Mouse (Mus musculus): Measurements from ENCODE around the gene Krtap29-1. TPM values are rescaled to one million over a fixed set of nuclear protein-coding genes. Genes with fewer than 3 reads are reported as not detected.

Gene Krtap29-1
- not detected for polyA plus RNA-seq (2014; fragmentation: Illumina TruSeq; extraction: RNeasy Lipid Tissue Mini Kit (QIAGEN cat#74804); ENCODE audit: low replicate concordance)

DNA sequence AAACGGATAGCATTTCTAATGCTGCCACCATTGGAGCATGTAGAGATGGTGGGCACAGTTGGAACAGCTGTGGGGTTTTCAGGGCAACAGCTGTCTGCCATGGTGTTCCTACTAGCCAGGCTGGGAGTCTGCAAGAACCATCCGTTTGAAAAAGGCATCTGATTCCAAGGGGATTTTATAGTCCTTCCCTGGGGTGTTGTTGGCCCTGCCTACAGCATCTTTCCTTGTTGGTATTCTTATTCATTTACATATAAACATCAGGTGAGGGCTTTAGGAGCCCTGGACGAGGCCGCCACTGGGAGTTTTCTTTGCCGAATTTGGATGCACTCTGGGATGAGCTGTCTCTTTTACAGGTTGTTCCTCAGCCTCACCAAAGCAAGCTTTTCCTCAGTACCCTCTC is at the start of gene Krtap29-1:
TSS of gene Krtap29-1 (minus strand) at position 101 of the 400 bp plus-strand sequence.

DNA sequence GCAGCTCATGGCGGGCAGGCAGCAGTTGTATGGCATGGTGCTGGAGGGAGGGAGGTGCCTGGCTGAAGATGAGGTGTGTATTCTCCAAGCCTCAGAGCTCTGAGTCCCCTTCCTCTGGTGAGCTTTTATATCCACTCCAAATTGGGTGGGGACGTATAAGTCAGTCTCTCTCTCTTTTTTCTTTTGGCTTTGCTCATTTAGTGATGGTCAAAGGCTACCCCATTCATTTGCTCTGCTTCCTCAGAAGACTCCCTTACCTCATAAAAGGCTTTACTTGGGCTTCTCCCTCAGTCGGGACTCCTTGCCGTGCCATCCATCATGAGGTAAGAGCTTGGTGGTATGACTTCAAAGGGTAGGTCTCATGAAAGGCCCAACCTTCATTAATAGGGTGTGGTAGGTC is 37.3 kb upstream of the Krtap29-1 start, which contains the start of gene Krt33a:
TSS of gene Krt33a (minus strand) at position 101 of the 400 bp plus-strand sequence.

DNA sequence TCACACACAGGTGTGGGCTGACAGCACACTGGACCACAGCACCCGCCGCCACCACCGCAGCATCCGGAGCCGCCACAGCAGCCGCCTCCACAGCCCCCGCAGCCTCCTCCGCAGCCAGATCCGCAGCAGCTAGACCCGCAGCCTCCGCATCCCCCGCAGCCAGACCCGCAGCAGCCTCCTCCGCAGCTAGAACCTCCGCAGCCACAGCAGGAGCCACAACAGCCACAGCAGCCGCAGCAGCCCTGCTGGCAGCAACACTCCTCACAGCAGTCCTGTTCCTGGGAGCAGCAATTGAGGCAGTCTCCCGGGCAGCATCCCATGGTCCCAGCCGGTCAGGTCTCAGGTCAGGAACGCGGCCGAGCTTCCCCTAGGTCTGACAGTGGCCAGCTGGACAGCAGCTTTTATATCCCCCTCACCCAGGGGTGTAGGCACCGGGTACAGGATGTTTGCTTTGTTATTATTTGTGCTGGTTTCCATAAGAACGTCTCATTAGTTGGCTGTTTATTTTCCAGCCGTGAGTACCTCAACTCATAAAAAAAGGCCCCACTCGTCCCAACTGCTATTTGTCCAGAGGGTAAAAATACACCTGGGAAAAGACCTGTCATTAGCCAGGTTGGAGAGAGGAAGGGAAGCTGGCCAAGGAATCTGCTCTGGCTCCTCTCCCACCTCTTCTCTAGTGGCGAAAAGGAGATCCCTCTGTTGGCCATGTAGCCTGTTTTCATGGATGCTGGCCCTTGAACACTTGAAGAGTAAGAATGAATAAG is 14.9 kb upstream of the Krtap29-1 start, which contains the start of gene Krtap17-1:
TSS of gene Krtap17-1 (minus strand) at position 375 of the 764 bp plus-strand sequence.

DNA sequence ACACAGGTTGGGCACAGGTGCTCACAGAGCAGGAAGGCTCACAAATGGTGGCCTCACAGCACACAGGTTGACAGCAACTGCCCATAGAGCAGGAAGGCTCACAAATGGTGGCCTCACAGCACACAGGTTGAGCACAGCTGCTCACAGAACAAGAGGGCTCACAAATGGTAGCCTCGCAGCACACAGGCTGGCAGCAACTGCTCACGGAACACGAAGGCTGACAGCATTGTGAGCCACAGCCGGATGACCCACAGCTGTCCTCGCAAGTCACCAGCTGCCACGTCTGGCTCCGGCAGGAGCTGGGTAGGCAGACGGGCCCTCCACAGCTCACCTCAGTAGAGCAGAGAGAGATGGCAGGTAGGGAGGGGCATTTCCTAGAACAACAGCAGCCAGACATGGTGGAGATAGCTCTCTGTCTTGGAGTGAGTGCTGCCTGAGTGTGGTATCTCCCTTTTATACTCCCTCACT is 7.4 kb upstream of the Krtap29-1 start, which contains the start of gene Krtap16-1:
TSS of gene Krtap16-1 (minus strand) at position 418 of the 468 bp plus-strand sequence.

DNA sequence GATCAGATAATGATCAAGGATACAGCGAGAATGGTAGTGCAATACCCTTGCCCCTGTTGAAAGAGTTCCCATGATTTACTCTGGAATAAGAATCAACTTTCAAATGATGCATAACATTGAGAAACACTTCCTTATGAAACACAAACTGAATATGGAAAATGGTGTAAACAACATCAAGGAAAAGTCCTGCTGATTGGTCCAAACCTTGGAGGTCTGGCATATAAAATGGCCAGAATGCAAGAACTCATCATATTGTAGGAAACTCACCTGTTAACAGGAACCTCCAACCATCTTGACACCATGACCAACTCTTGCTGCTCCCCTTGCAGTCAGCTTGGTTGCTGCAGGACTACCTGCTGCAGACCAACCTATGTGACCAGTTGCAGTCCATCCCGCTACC is 30.7 kb downstream of the Krtap29-1 start, which contains the start of gene Krtap9-5:
TSS of gene Krtap9-5 (plus strand) at position 301 of the 400 bp plus-strand sequence.

DNA sequence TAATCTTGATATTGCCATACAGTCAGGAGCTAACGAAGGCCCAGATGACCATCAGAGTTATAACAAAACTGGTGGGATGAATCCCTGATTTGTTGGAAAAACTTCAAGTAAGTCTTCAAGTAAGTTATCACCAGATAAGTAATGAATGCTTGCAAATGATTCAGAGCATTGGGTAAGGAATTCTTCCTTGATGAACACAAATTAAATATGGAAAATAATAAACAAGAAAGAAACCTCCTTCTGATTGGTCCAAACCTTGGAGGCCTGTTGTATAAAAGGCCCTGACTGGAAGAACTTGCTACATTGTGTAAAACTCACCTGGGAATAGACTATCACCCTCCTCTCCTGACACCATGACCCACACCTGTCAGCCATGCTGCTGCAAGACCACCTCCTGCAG is 42.9 kb downstream of the Krtap29-1 start, which contains the start of gene Krtap31-2:
TSS of gene Krtap31-2 (plus strand) at position 301 of the 400 bp plus-strand sequence.

Other genes starting within 250 kb of the Krtap29-1 start
- not detected for gene Gm14180, start 244.8 kb downstream of the Krtap29-1 start, polyA plus RNA-seq (2014; fragmentation: Illumina TruSeq; extraction: RNeasy Lipid Tissue Mini Kit (QIAGEN cat#74804); ENCODE audit: low replicate concordance)
- not detected for gene Gm11595, start 206.1 kb downstream of the Krtap29-1 start, polyA plus RNA-seq (2014; fragmentation: Illumina TruSeq; extraction: RNeasy Lipid Tissue Mini Kit (QIAGEN cat#74804); ENCODE audit: low replicate concordance)
- gene Krtap4-8, start 198.3 kb downstream of the Krtap29-1 start, polyA plus RNA-seq (2014; fragmentation: Illumina TruSeq; extraction: RNeasy Lipid Tissue Mini Kit (QIAGEN cat#74804); ENCODE audit: low replicate concordance) = not detected
- gene Krtap4-9, start 193.9 kb downstream of the Krtap29-1 start, polyA plus RNA-seq (2014; fragmentation: Illumina TruSeq; extraction: RNeasy Lipid Tissue Mini Kit (QIAGEN cat#74804); ENCODE audit: low replicate concordance) = not detected
- gene Gm11596, start 185.6 kb downstream of the Krtap29-1 start, polyA plus RNA-seq (2014; fragmentation: Illumina TruSeq; extraction: RNeasy Lipid Tissue Mini Kit (QIAGEN cat#74804); ENCODE audit: low replicate concordance) = not detected
- not detected for gene Gm11569, start 180.1 kb downstream of the Krtap29-1 start, polyA plus RNA-seq (2014; fragmentation: Illumina TruSeq; extraction: RNeasy Lipid Tissue Mini Kit (QIAGEN cat#74804); ENCODE audit: low replicate concordance)
- gene Gm11554, start 174.6 kb downstream of the Krtap29-1 start, polyA plus RNA-seq (2014; fragmentation: Illumina TruSeq; extraction: RNeasy Lipid Tissue Mini Kit (QIAGEN cat#74804); ENCODE audit: low replicate concordance) = not detected
- not detected for gene Krtap4-13, start 169.2 kb downstream of the Krtap29-1 start, polyA plus RNA-seq (2014; fragmentation: Illumina TruSeq; extraction: RNeasy Lipid Tissue Mini Kit (QIAGEN cat#74804); ENCODE audit: low replicate concordance)
- not detected for gene Gm11564, start 163.4 kb downstream of the Krtap29-1 start, polyA plus RNA-seq (2014; fragmentation: Illumina TruSeq; extraction: RNeasy Lipid Tissue Mini Kit (QIAGEN cat#74804); ENCODE audit: low replicate concordance)
- not detected for gene 2300003K06Rik, start 141.0 kb downstream of the Krtap29-1 start, polyA plus RNA-seq (2014; fragmentation: Illumina TruSeq; extraction: RNeasy Lipid Tissue Mini Kit (QIAGEN cat#74804); ENCODE audit: low replicate concordance)
- not detected for gene Krtap4-16, start 127.4 kb downstream of the Krtap29-1 start, polyA plus RNA-seq (2014; fragmentation: Illumina TruSeq; extraction: RNeasy Lipid Tissue Mini Kit (QIAGEN cat#74804); ENCODE audit: low replicate concordance)
- not detected for gene Gm11568, start 121.1 kb downstream of the Krtap29-1 start, polyA plus RNA-seq (2014; fragmentation: Illumina TruSeq; extraction: RNeasy Lipid Tissue Mini Kit (QIAGEN cat#74804); ENCODE audit: low replicate concordance)
- not detected for gene Gm11559, start 114.6 kb downstream of the Krtap29-1 start, polyA plus RNA-seq (2014; fragmentation: Illumina TruSeq; extraction: RNeasy Lipid Tissue Mini Kit (QIAGEN cat#74804); ENCODE audit: low replicate concordance)
- gene Krtap9-1, start 105.7 kb downstream of the Krtap29-1 start, polyA plus RNA-seq (2014; fragmentation: Illumina TruSeq; extraction: RNeasy Lipid Tissue Mini Kit (QIAGEN cat#74804); ENCODE audit: low replicate concordance) = not detected
- gene Gm11567, start 99.9 kb downstream of the Krtap29-1 start, polyA plus RNA-seq (2014; fragmentation: Illumina TruSeq; extraction: RNeasy Lipid Tissue Mini Kit (QIAGEN cat#74804); ENCODE audit: low replicate concordance) = not detected
- gene Krtap31-1, start 71.1 kb downstream of the Krtap29-1 start, polyA plus RNA-seq (2014; fragmentation: Illumina TruSeq; extraction: RNeasy Lipid Tissue Mini Kit (QIAGEN cat#74804); ENCODE audit: low replicate concordance) = not detected
- not detected for gene Gm11565, start 64.3 kb downstream of the Krtap29-1 start, polyA plus RNA-seq (2014; fragmentation: Illumina TruSeq; extraction: RNeasy Lipid Tissue Mini Kit (QIAGEN cat#74804); ENCODE audit: low replicate concordance)
- gene Krtap31-2, start 42.8 kb downstream of the Krtap29-1 start, polyA plus RNA-seq (2014; fragmentation: Illumina TruSeq; extraction: RNeasy Lipid Tissue Mini Kit (QIAGEN cat#74804); ENCODE audit: low replicate concordance) = not detected
- not detected for gene Krtap9-5, start 30.6 kb downstream of the Krtap29-1 start, polyA plus RNA-seq (2014; fragmentation: Illumina TruSeq; extraction: RNeasy Lipid Tissue Mini Kit (QIAGEN cat#74804); ENCODE audit: low replicate concordance)
- gene Krtap16-1, start 7.5 kb upstream of the Krtap29-1 start, polyA plus RNA-seq (2014; fragmentation: Illumina TruSeq; extraction: RNeasy Lipid Tissue Mini Kit (QIAGEN cat#74804); ENCODE audit: low replicate concordance) = not detected
- not detected for gene Krtap17-1, start 14.9 kb upstream of the Krtap29-1 start, polyA plus RNA-seq (2014; fragmentation: Illumina TruSeq; extraction: RNeasy Lipid Tissue Mini Kit (QIAGEN cat#74804); ENCODE audit: low replicate concordance)
- not detected for gene Krt33a, start 37.2 kb upstream of the Krtap29-1 start, polyA plus RNA-seq (2014; fragmentation: Illumina TruSeq; extraction: RNeasy Lipid Tissue Mini Kit (QIAGEN cat#74804); ENCODE audit: low replicate concordance)
- gene Krt33b, start 50.8 kb upstream of the Krtap29-1 start, polyA plus RNA-seq (2014; fragmentation: Illumina TruSeq; extraction: RNeasy Lipid Tissue Mini Kit (QIAGEN cat#74804); ENCODE audit: low replicate concordance) = not detected
- gene Krt34, start 62.5 kb upstream of the Krtap29-1 start, polyA plus RNA-seq (2014; fragmentation: Illumina TruSeq; extraction: RNeasy Lipid Tissue Mini Kit (QIAGEN cat#74804); ENCODE audit: low replicate concordance) = not detected
- gene Krt31, start 71.5 kb upstream of the Krtap29-1 start, polyA plus RNA-seq (2014; fragmentation: Illumina TruSeq; extraction: RNeasy Lipid Tissue Mini Kit (QIAGEN cat#74804); ENCODE audit: low replicate concordance) = not detected
- gene Krt32, start 109.2 kb upstream of the Krtap29-1 start, polyA plus RNA-seq (2014; fragmentation: Illumina TruSeq; extraction: RNeasy Lipid Tissue Mini Kit (QIAGEN cat#74804); ENCODE audit: low replicate concordance) = not detected
- gene Krt35, start 117.2 kb upstream of the Krtap29-1 start, polyA plus RNA-seq (2014; fragmentation: Illumina TruSeq; extraction: RNeasy Lipid Tissue Mini Kit (QIAGEN cat#74804); ENCODE audit: low replicate concordance) = not detected
- gene Krt36, start 126.6 kb upstream of the Krtap29-1 start, polyA plus RNA-seq (2014; fragmentation: Illumina TruSeq; extraction: RNeasy Lipid Tissue Mini Kit (QIAGEN cat#74804); ENCODE audit: low replicate concordance) = not detected
- gene Krt13, start 142.5 kb upstream of the Krtap29-1 start, polyA plus RNA-seq (2014; fragmentation: Illumina TruSeq; extraction: RNeasy Lipid Tissue Mini Kit (QIAGEN cat#74804); ENCODE audit: low replicate concordance) = not detected
- gene Krt15, start 156.9 kb upstream of the Krtap29-1 start, polyA plus RNA-seq (2014; fragmentation: Illumina TruSeq; extraction: RNeasy Lipid Tissue Mini Kit (QIAGEN cat#74804); ENCODE audit: low replicate concordance) = not detected
- gene Krt19, start 169.6 kb upstream of the Krtap29-1 start, polyA plus RNA-seq (2014; fragmentation: Illumina TruSeq; extraction: RNeasy Lipid Tissue Mini Kit (QIAGEN cat#74804); ENCODE audit: low replicate concordance) = 9.9 TPM
- gene Krt9, start 214.2 kb upstream of the Krtap29-1 start, polyA plus RNA-seq (2014; fragmentation: Illumina TruSeq; extraction: RNeasy Lipid Tissue Mini Kit (QIAGEN cat#74804); ENCODE audit: low replicate concordance) = not detected
- gene Krt14, start 228.5 kb upstream of the Krtap29-1 start, polyA plus RNA-seq (2014; fragmentation: Illumina TruSeq; extraction: RNeasy Lipid Tissue Mini Kit (QIAGEN cat#74804); ENCODE audit: low replicate concordance) = not detected

Measured in small intestine, adult 10 weeks (tissue).